Mouse (Mus musculus) kidney, adult 2 months (tissue): ENCODE results near the gene Cldn14.

ENCODE experiments used
- CTCF ChIP-seq: fragments of 200-500 bp; conservative IDR thresholded peaks from 2 replicates; pipeline ENCODE4 v1.5.1; 2011; ENCODE audit warnings: low read depth, mild to moderate bottlenecking, control low read depth, low read length, moderate library complexity, mixed read lengths; ENCODE audit not compliant: insufficient read depth, insufficient read length
- POLR2A ChIP-seq: fragments of 200-500 bp; IDR thresholded peaks from one replicate; pipeline ENCODE4 v1.6.1; 2011; ENCODE audit warnings: low read depth, low read length, control low read depth

GRCm38 (mm10) chr16:93982341-93982740 is 26.3 kb downstream of the Cldn14 start:
- TF ChIP-seq CTCF: no peak
- TF ChIP-seq POLR2A: no peak
